Mouse (Mus musculus): ENCODE measurements around the gene Mt3.

DNA sequence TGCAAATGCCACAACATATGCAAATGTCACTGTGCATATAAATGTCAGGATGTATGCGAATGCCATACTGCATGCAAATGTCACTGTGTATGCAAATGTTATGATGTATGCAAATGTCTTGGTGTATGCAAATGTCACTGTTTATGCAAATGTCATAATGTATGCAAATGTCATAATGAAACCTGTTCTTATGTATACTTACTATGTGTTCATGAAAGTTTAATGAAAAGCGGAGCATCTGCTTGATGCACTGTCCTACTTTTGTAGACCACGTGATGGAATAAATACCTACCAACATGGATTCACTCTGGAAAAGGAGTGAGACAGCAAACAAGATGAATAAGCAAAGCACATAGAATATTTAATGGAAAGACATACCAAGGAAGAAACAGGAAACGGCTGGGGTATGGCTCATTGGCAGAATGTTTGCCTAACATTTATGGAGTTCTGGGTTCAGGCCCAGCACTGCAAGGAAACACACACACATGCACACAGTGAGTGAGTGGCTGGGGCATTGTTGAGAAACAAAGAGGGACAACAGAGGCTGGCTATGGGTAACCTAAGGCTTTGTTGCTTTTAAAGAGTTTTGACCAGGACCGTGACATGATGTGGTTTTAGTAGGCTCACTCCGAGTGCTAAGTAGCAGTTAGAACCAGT is 23.1 kb upstream of the Mt3 start:
- TF ChIP-seq POLR2A (IDR thresholded peaks at IDR 0.05; ENCODE audit: insufficient read depth, low read depth, low read length) (no peak), EP300 (IDR thresholded peaks at IDR 0.05; ENCODE audit: insufficient read depth, low read depth, low read length) (no peak)
